Mouse (Mus musculus) small intestine, adult 2 months (tissue): ENCODE results near the gene Fat3. TPM values are rescaled to one million over a fixed set of nuclear protein-coding genes. Genes with fewer than 3 reads are reported as not detected.

ENCODE experiments used
- H3K27ac ChIP-seq: fragments of 200-500 bp; 2 replicates; pipeline ENCODE4 v1.5.1; 2012; ENCODE audit warnings: low read depth, low read length, control low read depth, inconsistent platforms; ENCODE audit not compliant: insufficient read depth
- H3K27me3 ChIP-seq: fragments of 200-500 bp; 2 replicates; pipeline ENCODE4 v1.6.1; 2012; ENCODE audit warnings: mild to moderate bottlenecking, moderate library complexity, low read length, inconsistent platforms; ENCODE audit not compliant: control insufficient read depth, insufficient read depth
- H3K36me3 ChIP-seq: fragments of 200-500 bp; 2 replicates; pipeline ENCODE4 v1.6.1; 2012; ENCODE audit warnings: mild to moderate bottlenecking, low read length, control low read depth, inconsistent platforms; ENCODE audit not compliant: control insufficient read depth, insufficient read depth
- H3K4me1 ChIP-seq: fragments of 200-500 bp; 2 replicates; pipeline ENCODE4 v1.6.1; 2012; ENCODE audit warnings: low read length, inconsistent platforms, mixed read lengths; ENCODE audit not compliant: control insufficient read depth, insufficient read depth, insufficient read length
- H3K4me3 ChIP-seq: fragments of 200-500 bp; 2 replicates; pipeline ENCODE4 v1.5.1; 2012; ENCODE audit warnings: low read depth, mild to moderate bottlenecking, control low read depth, inconsistent platforms, low read length, moderate library complexity
- CTCF ChIP-seq: fragments of 200-500 bp; IDR thresholded peaks from 2 replicates; pipeline ENCODE4 v1.5.1; 2012; ENCODE audit warnings: low read depth, mild to moderate bottlenecking, control low read depth, inconsistent platforms, low read length, moderate library complexity, mixed read lengths; ENCODE audit not compliant: insufficient replicate concordance, insufficient read length; ENCODE audit errors: extremely low read depth
- POLR2A ChIP-seq: fragments of 200-500 bp; IDR thresholded peaks from 2 replicates; pipeline ENCODE4 v1.6.1; 2012; ENCODE audit warnings: low read depth, mild to moderate bottlenecking, control low read depth, inconsistent platforms, low read length, moderate library complexity
- WGBS: fragments of 180-500 bp; shearing (Covaris S2); methylation state at CpG from one replicate; pipeline ENCODE4 v1.1.7; 2018; 5-methylcytosine and 5-hydroxymethylcytosine counted together
- polyA plus RNA-seq: library from polyadenylated mRNA; depleted of rRNA; stranded (reverse); fragments of >200 nt; gene quantifications from 2 replicates; pipeline ENCODE4 v1.2.3, GENCODE M21; 2012

The Fat3 gene
- polyA plus RNA-seq, 1 experiment = 0.20 TPM

GRCm38 (mm10) chr9:16202296-16202695, 298.8 kb downstream of the Fat3 start:
- WGBS = 72% methylated on average over 6 of the region's 6 CpGs
- H3K27ac ChIP-seq = no peak overlapping the region
- no peak overlapping the region for H3K4me3 ChIP-seq
- H3K27me3 ChIP-seq = no peaks in the 10 kb centered on the region
- H3K36me3 ChIP-seq = no peaks in the 10 kb centered on the region
- H3K4me1 ChIP-seq = no peaks in the 10 kb centered on the region
- TF ChIP-seq POLR2A (no peak), CTCF (no peak)

GRCm38 (mm10) chr9:16200948-16201347, 300.1 kb downstream of the Fat3 start:
- Histone ChIP-seq H3K4me3 (no peak overlapping the region), H3K27me3 (no peaks in the 10 kb centered on the region), H3K27ac (no peak overlapping the region), H3K4me1 (no peaks in the 10 kb centered on the region), H3K36me3 (no peaks in the 10 kb centered on the region)
- WGBS = 61% methylated on average over 1 of the region's 1 CpGs
- TF ChIP-seq CTCF (no peak), POLR2A (no peak)

- 90% methylated on average over 1 of the region's 1 CpGs for WGBS
- H3K4me1 ChIP-seq = no peaks in the 10 kb centered on the region
Measured at GRCm38 (mm10) chr9:16186461-16186860, 314.6 kb downstream of the Fat3 start.

GRCm38 (mm10) chr9:16169238-16169637, 331.8 kb downstream of the Fat3 start:
- TF ChIP-seq POLR2A = no peak
- H3K4me1 ChIP-seq = no peaks in the 10 kb centered on the region
- H3K27ac ChIP-seq = no peak overlapping the region
- H3K27me3 ChIP-seq = no peaks in the 10 kb centered on the region
- 68% methylated on average over 4 of the region's 4 CpGs for WGBS
- no peak overlapping the region for H3K4me3 ChIP-seq
- no peaks in the 10 kb centered on the region for H3K36me3 ChIP-seq

More at GRCm38 (mm10) chr9:16186461-16186860, 314.6 kb downstream of the Fat3 start:
- no peak overlapping the region for H3K4me3 ChIP-seq
- TF ChIP-seq CTCF (no peak), POLR2A (no peak)
- H3K27ac ChIP-seq = no peak overlapping the region
- no peaks in the 10 kb centered on the region for H3K36me3 ChIP-seq
- H3K27me3 ChIP-seq = no peaks in the 10 kb centered on the region

- Histone ChIP-seq H3K4me3 (no peak overlapping the region), H3K36me3 (no peaks in the 10 kb centered on the region), H3K4me1 (no peaks in the 10 kb centered on the region), H3K27ac (no peak overlapping the region), H3K27me3 (no peaks in the 10 kb centered on the region)
- TF ChIP-seq CTCF = no peak
- no peak for TF ChIP-seq POLR2A
- 58% methylated on average over 2 of the region's 2 CpGs for WGBS
Measured at GRCm38 (mm10) chr9:16168051-16168450, 333.0 kb downstream of the Fat3 start.

- H3K4me1 ChIP-seq = no peaks in the 10 kb centered on the region
- H3K36me3 ChIP-seq = no peaks in the 10 kb centered on the region
- no peak overlapping the region for H3K27ac ChIP-seq
- H3K4me3 ChIP-seq = no peak overlapping the region
- TF ChIP-seq CTCF = no peak
- no peak for TF ChIP-seq POLR2A
- 94% methylated on average over 5 of the region's 5 CpGs for WGBS
- no peaks in the 10 kb centered on the region for H3K27me3 ChIP-seq
Measured at GRCm38 (mm10) chr9:16159366-16159765, 341.7 kb downstream of the Fat3 start.

GRCm38 (mm10) chr9:16153580-16153930, 347.5 kb downstream of the Fat3 start:
- Histone ChIP-seq H3K27me3 (no peaks in the 10 kb centered on the region), H3K4me1 (no peaks in the 10 kb centered on the region)
- WGBS = 77% methylated on average over 3 of the region's 3 CpGs

GRCm38 (mm10) chr9:16152756-16153579, 348.1 kb downstream of the Fat3 start:
- no peaks in the 10 kb centered on the region for H3K36me3 ChIP-seq
- no peaks in the 10 kb centered on the region for H3K4me1 ChIP-seq
- no peak overlapping the region for H3K4me3 ChIP-seq
- no peak for TF ChIP-seq POLR2A
- TF ChIP-seq CTCF = no peak
- WGBS = 62% methylated on average over 4 of the region's 4 CpGs
- H3K27ac ChIP-seq = no peak overlapping the region
- no peaks in the 10 kb centered on the region for H3K27me3 ChIP-seq

More at GRCm38 (mm10) chr9:16153580-16153930, 347.5 kb downstream of the Fat3 start:
- Histone ChIP-seq H3K4me3 (no peak overlapping the region), H3K27ac (no peak overlapping the region), H3K36me3 (no peaks in the 10 kb centered on the region)
- no peak for TF ChIP-seq POLR2A
- no peak for TF ChIP-seq CTCF
